Mouse (Mus musculus): ENCODE results near the gene Guca1a.

- TF ChIP-seq CTCF (IDR thresholded peaks at IDR 0.05; ENCODE audit: low read depth) (peak; percentile 20; the same call in 1 of the 2 replicates), EP300 (IDR thresholded peaks at IDR 0.05; ENCODE audit: low read depth) (no peak)
These were observed 30.4 kb upstream of the Guca1a start for GRCm38 (mm10) chr17:47430815-47431214.
